ENCODE assay signal across 17 mouse cellular contexts in genomic region chr2:25106045-25106444, GRCm38 (mm10). TPM values are rescaled to one million over a fixed set of nuclear protein-coding genes. Genes with fewer than 3 reads are reported as not detected.
A peak's percentile ranks its signal among the peaks of the same experiment; 100 is the strongest.
DNase-seq lines count a peak whose midpoint lies in the region; ATAC-seq lines count a peak whose summit lies in the region.
"Had no signal": no experiment of that assay in that cellular context is flagged by ENCODE, and none has a peak within 500 bp of the region (broad histone marks: within the 10 kb centered on the region; RNA-seq: fewer than 3 reads in every experiment).

No protein-coding gene starts in this region.

- ATAC-seq in common myeloid progenitor, adult 5-6 weeks (replicated peaks; ENCODE audit: low read depth, poor library complexity, severe bottlenecking), result peak; percentile 13; the same call in 1 of the 2 replicates
- ATAC-seq: activated CD4-positive, CD25-positive, alpha-beta regulatory T cell, adult 4 months had no signal

- DNase-seq in heart, adult 9 months (ENCODE audit: low spot score in 2 of 2), result peak; percentile 22 to 39
- DNase-seq in heart, postnatal 4 days, result no peak
- DNase-seq in heart, postnatal 36 days, result peak; percentile 11 to 17
- peak; percentile 20 for DNase-seq in lung, postnatal 14 days
- DNase-seq in natural killer cell, adult 2 months (ENCODE audit: low spot score in 2 of 2), result no peak
- DNase-seq in frontal cortex, adult 2 months (ENCODE audit: extremely low spot score in 1 of 2, low spot score in 1 of 2), result no peak
- no peak for DNase-seq in left cerebral cortex, postnatal 25 days (ENCODE audit: low spot score in 2 of 2)
- DNase-seq: cerebellum, adult 9-10 months; kidney, adult 9 months; right cerebral cortex, postnatal 25 days; thymus, postnatal 14 days had no signal

- intact Hi-C loops in heart, postnatal 36 days (cut with DNase I), result no loop called here
- intact Hi-C loops in left cerebral cortex, postnatal 25 days (cut with DNase I), result no loop called here

RNA-seq across cellular contexts. Expression of gene Noxa1, which starts 11.1 kb away (rescaled TPM):
- not detected for total RNA-seq in heart, postnatal 4 days (2021)
- 0.09 TPM in 1 of 2 replicates, not detected in the other for total RNA-seq in common myeloid progenitor, adult 5-6 weeks (2017)
- not detected for total RNA-seq in heart, postnatal 36 days (2021)
- not detected in 2 replicates for polyA plus RNA-seq in frontal cortex, adult 2 months (2012; rRNA removed)
- total RNA-seq in left cerebral cortex, postnatal 25 days (2021), result not detected
- total RNA-seq: gastrocnemius, adult 18-20 months; left cerebral cortex, postnatal 36 days had no signal
- polyA plus RNA-seq: hindbrain, embryonic 13.5 days had no signal

RNA-seq across cellular contexts. Expression of gene Entpd8, which starts 25.9 kb away (rescaled TPM):
- not detected for total RNA-seq in heart, postnatal 4 days (2021)
- not detected in 2 replicates for total RNA-seq in common myeloid progenitor, adult 5-6 weeks (2017)
- not detected for total RNA-seq in heart, postnatal 36 days (2021)
- polyA plus RNA-seq in frontal cortex, adult 2 months (2012; rRNA removed), result 0.08 TPM in 1 of 2 replicates, not detected in the other
- total RNA-seq in left cerebral cortex, postnatal 25 days (2021), result not detected
- total RNA-seq: gastrocnemius, adult 18-20 months; left cerebral cortex, postnatal 36 days had no signal
- polyA plus RNA-seq: activated CD4-positive, CD25-positive, alpha-beta regulatory T cell, adult 4 months; embryonic facial prominence, embryonic 10.5 days; hindbrain, embryonic 13.5 days had no signal

RNA-seq across cellular contexts. Expression of gene Nsmf, which starts 51.9 kb away (rescaled TPM):
- total RNA-seq in heart, postnatal 4 days (2021), result 10 to 100 TPM; 45.8 to 47.8 TPM
- total RNA-seq in common myeloid progenitor, adult 5-6 weeks (2017), result 9.6 and 15.2 TPM in 2 replicates
- total RNA-seq in heart, postnatal 36 days (2021), result 10 to 100 TPM; 14.4 to 16.3 TPM
- 638 and 695 TPM in 2 replicates for polyA plus RNA-seq in frontal cortex, adult 2 months (2012; rRNA removed)
- 100 to 1,000 TPM; 472 to 481 TPM for total RNA-seq in left cerebral cortex, postnatal 25 days (2021)

Comparison
In these comparisons a context has a peak if more than half of its experiments do, and no peak if none do; other contexts are left out.
1. DNase-seq: peak in heart, adult 9 months (2 of 2), heart, postnatal 36 days (2 of 2) and lung, postnatal 14 days (single experiment); none in heart, postnatal 4 days (single experiment), natural killer cell, adult 2 months (0 of 2), frontal cortex, adult 2 months (0 of 2) and left cerebral cortex, postnatal 25 days (0 of 2).
2. RNA of gene Nsmf, which starts 51.9 kb away (total RNA-seq): 472 to 481 TPM in left cerebral cortex, postnatal 25 days; 45.8 to 47.8 TPM in heart, postnatal 4 days, 14.4 to 16.3 TPM in heart, postnatal 36 days and 9.6 to 15.2 TPM in common myeloid progenitor, adult 5-6 weeks; every median in the first group is over 4 times any median in the second.